Mouse (Mus musculus) lung, postnatal 0 days (tissue): Measurements from ENCODE around the gene Efnb3. TPM values are rescaled to one million over a fixed set of nuclear protein-coding genes. Genes with fewer than 3 reads are reported as not detected.
A peak's percentile ranks its signal among the peaks of the same experiment; 100 is the strongest.

ENCODE experiments used
- ATAC-seq: fragments of 200-750 bp; cut with Nextera tagmentation; 2 replicates; pipeline ENCODE4 v1.8.0; 2017; ENCODE audit warnings: moderate library complexity
- DNase-seq: peaks from one replicate; pipeline ENCODE4 v3.0.0-alpha.2; 2016; ENCODE audit warnings: low spot score
- H3K27ac ChIP-seq: fragments of 300-500 bp; sonication (generic); 2 replicates; pipeline ENCODE4 v1.5.1; 2014; ENCODE audit warnings: antibody characterized with exemption, mild to moderate bottlenecking, low read length, mixed read lengths
- H3K27me3 ChIP-seq: fragments of 300-500 bp; sonication (generic); replicated peaks from 2 replicates; pipeline ENCODE4 v1.6.1; 2014; ENCODE audit warnings: low read length, mixed read lengths; ENCODE audit not compliant: insufficient read depth
- H3K36me3 ChIP-seq: fragments of 300-500 bp; sonication (generic); 2 replicates; pipeline ENCODE4 v1.6.1; 2014; ENCODE audit warnings: low read length, mixed read lengths; ENCODE audit not compliant: insufficient read depth
- H3K4me1 ChIP-seq: fragments of 300-500 bp; sonication (generic); 2 replicates; pipeline ENCODE4 v1.6.1; 2014; ENCODE audit warnings: antibody characterized with exemption, low read depth, low read length, mixed read lengths; ENCODE audit not compliant: insufficient read depth
- H3K4me2 ChIP-seq: fragments of 300-500 bp; sonication (generic); replicated peaks from 2 replicates; pipeline ENCODE4 v1.6.1; 2014; ENCODE audit warnings: low read depth, mild to moderate bottlenecking, low read length, moderate library complexity, mixed read lengths
- H3K4me3 ChIP-seq: fragments of 300-500 bp; sonication (generic); 2 replicates; pipeline ENCODE4 v1.5.1; 2014; ENCODE audit warnings: low read depth, low read length
- H3K9ac ChIP-seq: fragments of 300-500 bp; sonication (generic); replicated peaks from 2 replicates; pipeline ENCODE4 v1.6.1; 2014; ENCODE audit warnings: low read depth, mild to moderate bottlenecking
- H3K9me3 ChIP-seq: fragments of 300-500 bp; sonication (generic); 2 replicates; pipeline ENCODE4 v1.6.1; 2016; ENCODE audit warnings: low read length, mixed read lengths
- CTCF ChIP-seq: IDR thresholded peaks from 2 replicates; pipeline ENCODE4 v1.5.1; 2016; ENCODE audit warnings: antibody characterized with exemption, mild to moderate bottlenecking
- EP300 ChIP-seq: IDR thresholded peaks from 2 replicates; pipeline ENCODE4 v1.6.1; 2016; ENCODE audit warnings: antibody characterized with exemption, mild to moderate bottlenecking, control low read depth
- WGBS: fragments of 180-500 bp; shearing (Covaris S2); extraction: QIAGEN DNeasy Blood & Tissue Kit; methylation state at CpG from one replicate; pipeline ENCODE4 v1.1.7; 2014; 5-methylcytosine and 5-hydroxymethylcytosine counted together
- polyA plus RNA-seq: library from polyadenylated mRNA; unstranded; fragments of >200 nt; fragmentation: Nextera tagmentation; extraction: Ambion mirVana; gene quantifications from 2 replicates; pipeline ENCODE4 v1.2.1, GENCODE M21; 2015

Gene Efnb3
- polyA plus RNA-seq, 1 experiment from 2014 or later, result 0.80 TPM

DNA sequence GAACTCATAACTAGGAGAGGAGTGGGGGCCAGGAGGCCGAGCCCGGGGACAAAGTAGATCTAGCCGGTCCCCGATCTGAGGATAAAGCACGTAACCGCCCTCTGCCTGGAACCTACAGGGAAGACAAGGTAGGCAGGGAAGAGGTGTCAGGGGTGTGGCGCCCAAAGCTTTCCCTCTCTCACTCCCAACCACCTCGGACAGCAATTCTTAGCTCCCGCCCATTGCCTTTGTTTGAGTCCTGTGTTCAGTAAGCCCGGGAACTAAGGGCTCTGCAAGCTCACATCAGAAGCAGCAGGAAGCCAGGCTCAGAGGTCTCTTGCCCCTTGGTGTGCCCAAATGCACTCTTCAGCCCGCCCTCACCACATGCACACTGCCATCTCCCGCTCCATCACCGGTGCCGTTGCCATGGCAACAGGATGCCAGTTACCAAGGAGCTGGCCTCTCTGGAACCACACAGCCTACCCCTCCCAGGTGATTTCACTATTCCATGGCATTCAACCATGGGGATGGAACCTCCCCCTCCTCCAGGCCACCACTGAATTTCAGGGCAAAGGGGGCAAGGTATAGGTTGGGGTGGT, 2.5 kb downstream of the Efnb3 start:
- Histone ChIP-seq H3K4me2 (no peak overlapping the region), H3K9ac (no peak overlapping the region), H3K36me3 (no peaks in the 10 kb centered on the region), H3K4me3 (no peak overlapping the region), H3K27ac (no peak overlapping the region), H3K9me3 (no peaks in the 10 kb centered on the region), H3K27me3 (no peaks in the 10 kb centered on the region), H3K4me1 (no peaks in the 10 kb centered on the region)
- 49% methylated on average over 14 of the region's 14 CpGs for WGBS
- ATAC-seq (no peak), DNase-seq (no peak)
- no peak for TF ChIP-seq EP300
- no peak for TF ChIP-seq CTCF

DNA sequence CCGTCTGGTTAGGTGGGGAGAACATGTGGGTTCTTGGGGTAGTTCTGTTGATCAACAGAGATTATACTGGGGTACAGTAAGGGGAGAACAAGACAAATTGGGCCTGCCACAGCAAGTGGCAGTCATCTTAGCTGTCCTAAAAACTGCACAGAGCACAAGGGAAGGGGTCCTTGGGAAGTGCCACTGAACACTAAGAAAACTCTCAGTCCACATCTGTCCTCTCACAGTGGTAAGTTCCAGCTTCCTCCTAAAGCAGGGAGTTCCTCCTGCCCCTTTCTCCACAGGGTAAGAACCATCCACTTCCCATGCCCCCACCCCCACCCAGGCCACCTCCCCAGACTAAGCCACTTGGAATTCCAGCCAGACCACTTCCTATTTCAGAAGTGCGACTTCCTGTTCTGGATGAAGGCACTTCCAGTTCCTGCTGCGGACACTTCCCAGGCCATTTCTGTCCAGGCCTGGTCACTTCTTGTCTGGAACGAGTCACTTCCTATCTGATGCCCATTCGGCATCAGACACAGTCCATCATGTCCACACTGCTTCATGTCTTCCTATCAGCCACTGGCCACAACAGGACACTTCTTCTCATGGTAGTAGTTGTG, 5.4 kb downstream of the Efnb3 start:
- H3K9ac ChIP-seq, result no peak overlapping the region
- H3K4me3 ChIP-seq, result no peak overlapping the region
- ATAC-seq (peak; percentile 40), DNase-seq (peak; percentile 24)
- no peaks in the 10 kb centered on the region for H3K36me3 ChIP-seq
- H3K4me1 ChIP-seq, result no peaks in the 10 kb centered on the region
- WGBS, result 43% methylated on average over 5 of the region's 5 CpGs
- H3K27ac ChIP-seq, result no peak overlapping the region
- no peaks in the 10 kb centered on the region for H3K9me3 ChIP-seq
- H3K27me3 ChIP-seq, result no peaks in the 10 kb centered on the region
- TF ChIP-seq EP300 (no peak), CTCF (no peak)
- H3K4me2 ChIP-seq, result no peak overlapping the region

DNA sequence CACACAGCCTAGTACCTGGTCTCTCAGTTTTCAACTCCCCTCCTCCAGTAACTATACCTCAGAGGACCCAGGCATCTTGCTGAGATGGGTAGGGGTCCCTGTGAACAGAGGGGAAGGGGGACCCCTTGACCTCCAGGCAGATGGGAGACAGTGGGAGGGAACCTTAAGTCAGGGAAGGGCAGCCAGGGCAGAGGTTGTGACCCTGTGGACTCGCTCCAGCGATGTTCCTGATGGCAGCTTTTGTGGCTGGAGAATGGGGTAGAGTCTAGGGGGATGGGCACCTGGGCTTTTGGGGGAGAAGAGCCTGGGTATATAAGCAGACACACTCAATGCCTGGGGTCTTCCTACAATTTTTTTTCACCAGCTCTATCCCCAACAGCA, 6.7 kb downstream of the Efnb3 start:
- DNase-seq, result no peak
- no peak overlapping the region for H3K4me2 ChIP-seq
- H3K27ac ChIP-seq, result no peak overlapping the region
- TF ChIP-seq CTCF (no peak), EP300 (no peak)
- no peaks in the 10 kb centered on the region for H3K36me3 ChIP-seq
- WGBS, result 25% methylated on average over 2 of the region's 2 CpGs
- ATAC-seq, result no peak
- no peaks in the 10 kb centered on the region for H3K27me3 ChIP-seq
- H3K9ac ChIP-seq, result no peak overlapping the region
- no peak overlapping the region for H3K4me3 ChIP-seq
- H3K9me3 ChIP-seq, result no peaks in the 10 kb centered on the region
- H3K4me1 ChIP-seq, result no peaks in the 10 kb centered on the region

DNA sequence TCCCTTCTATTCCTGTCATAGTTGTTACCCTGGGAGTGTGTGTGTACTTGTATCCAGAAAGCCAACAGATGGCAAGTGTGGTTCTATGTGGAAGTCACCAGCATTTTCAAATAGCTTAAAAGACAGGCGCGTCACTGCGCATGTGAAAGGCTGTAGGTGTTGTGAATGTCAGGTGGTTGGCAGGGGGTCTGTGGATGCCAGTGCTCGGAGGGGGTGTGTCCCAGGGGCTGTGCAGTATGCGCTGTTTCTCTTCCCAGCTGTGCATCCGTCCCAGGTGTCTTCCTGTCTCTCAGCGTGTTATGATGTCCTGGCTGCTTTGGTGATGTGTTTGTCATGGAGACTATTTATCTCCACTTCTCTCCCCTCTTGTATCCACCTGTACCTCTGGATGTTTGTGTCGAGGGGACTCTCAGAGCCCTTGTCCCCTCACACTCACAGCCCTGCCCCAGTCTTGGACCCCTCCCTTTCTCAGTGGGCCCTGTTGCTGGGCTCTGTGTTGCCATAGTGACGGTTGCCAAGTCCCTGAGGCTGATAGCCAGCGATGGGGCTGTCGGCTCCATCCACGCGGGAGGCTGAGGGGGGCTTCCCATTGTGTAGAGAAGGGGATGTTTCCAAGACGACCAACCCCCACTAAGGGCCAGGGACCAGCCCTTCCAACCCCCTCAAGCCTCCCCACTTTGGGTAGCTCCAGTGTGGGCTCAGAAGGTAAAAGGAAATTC, 7.2 kb downstream of the Efnb3 start:
- Histone ChIP-seq H3K9ac (no peak overlapping the region), H3K27ac (no peak overlapping the region), H3K27me3 (no peaks in the 10 kb centered on the region), H3K36me3 (no peaks in the 10 kb centered on the region), H3K4me1 (no peaks in the 10 kb centered on the region), H3K4me2 (no peak overlapping the region), H3K9me3 (no peaks in the 10 kb centered on the region), H3K4me3 (no peak overlapping the region)
- TF ChIP-seq CTCF, result no peak
- no peak for TF ChIP-seq EP300
- WGBS, result 24% methylated on average over 14 of the region's 14 CpGs
- DNase-seq, result no peak
- no peak for ATAC-seq

DNA sequence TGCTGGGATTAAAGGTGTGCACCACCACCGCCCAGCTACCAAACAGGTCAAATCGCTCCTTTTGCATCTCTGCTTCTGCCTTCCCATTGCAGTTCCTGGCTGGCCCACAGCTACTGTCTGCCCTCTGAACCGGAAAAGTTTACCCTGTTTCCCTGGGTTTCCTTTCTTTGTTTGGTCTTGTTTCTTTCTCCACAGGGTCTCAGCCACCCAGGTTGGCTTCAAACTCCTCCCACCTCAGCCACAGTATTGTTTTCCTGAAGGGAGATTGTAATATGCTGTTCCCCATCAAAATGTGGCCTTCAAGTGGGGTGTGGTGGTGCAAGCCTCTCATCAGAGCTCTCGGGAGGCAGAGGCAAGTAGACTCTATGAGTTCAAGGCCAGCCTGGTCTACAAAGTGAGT, 8.7 kb downstream of the Efnb3 start:
- TF ChIP-seq CTCF (no peak), EP300 (no peak)
- 0 out of 2 replicates have a peak, but pooled peaks cover 3% of the 10 kb centered on the region for H3K4me1 ChIP-seq
- no peak overlapping the region for H3K9ac ChIP-seq
- H3K4me3 ChIP-seq, result no peak overlapping the region
- DNase-seq (no peak), ATAC-seq (no peak)
- H3K27ac ChIP-seq, result no peak overlapping the region
- H3K4me2 ChIP-seq, result no peak overlapping the region
- 50% methylated on average over 4 of the region's 4 CpGs for WGBS
- H3K36me3 ChIP-seq, result no peaks in the 10 kb centered on the region
- no peaks in the 10 kb centered on the region for H3K9me3 ChIP-seq
- no peaks in the 10 kb centered on the region for H3K27me3 ChIP-seq

DNA sequence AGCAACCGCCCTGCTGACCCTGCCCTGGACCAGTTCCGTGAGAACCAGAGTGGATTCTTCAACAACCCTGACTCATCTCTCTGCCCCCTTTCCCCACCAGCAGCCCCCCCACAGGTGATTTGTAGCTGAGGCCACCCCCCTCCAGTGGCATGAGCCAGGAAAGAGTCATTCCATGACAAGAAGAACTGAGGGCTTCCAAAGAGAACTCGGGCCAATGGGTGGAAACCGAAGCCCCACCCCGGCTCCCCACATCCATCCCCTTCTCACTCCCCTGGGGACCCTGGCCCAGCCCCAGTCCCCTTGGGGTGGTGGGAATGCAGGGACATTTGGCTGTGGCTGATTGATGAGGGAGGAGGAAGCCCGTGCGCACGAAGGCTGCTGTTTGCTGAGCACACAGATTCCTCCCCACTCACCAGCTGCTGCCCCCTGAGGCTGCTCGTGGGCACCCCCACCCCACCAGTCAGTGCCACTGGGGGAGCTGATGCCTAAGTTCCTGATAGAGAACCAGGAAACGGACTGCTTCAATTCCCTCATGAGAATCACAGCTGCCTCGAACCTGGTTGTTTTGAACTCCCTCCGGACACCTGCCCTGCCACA, 10.8 kb downstream of the Efnb3 start, which contains the start of gene Dnah2:
TSS of gene Dnah2 (minus strand) at position 51 of the 597 bp plus-strand sequence.
- H3K27ac ChIP-seq, result no peak within 1 kb of the TSS
- H3K4me2 ChIP-seq, result no peak within 1 kb of the TSS
- H3K4me1 ChIP-seq, result 0 out of 2 replicates have a peak, but pooled peaks cover 3% of the 10 kb centered on the region
- H3K27me3 ChIP-seq, result no peaks in the 10 kb centered on the region
- ATAC-seq, result no peak
- no peak within 1 kb of the TSS for H3K9ac ChIP-seq
- TF ChIP-seq EP300, result no peak
- no peak for TF ChIP-seq CTCF
- no peak for DNase-seq
- H3K4me3 ChIP-seq, result no peak within 1 kb of the TSS
- WGBS, result 30% methylated on average over 10 of the region's 12 CpGs
- H3K36me3 ChIP-seq, result no peaks in the 10 kb centered on the region
- H3K9me3 ChIP-seq, result no peaks in the 10 kb centered on the region
